Mouse (Mus musculus): Measurements from ENCODE around the gene Olfr73. TPM values are rescaled to one million over a fixed set of nuclear protein-coding genes. Genes with fewer than 3 reads are reported as not detected.
"Not testable (repeated sequence)": the region's sequence is repeated elsewhere in the genome, so short reads cannot be mapped to it uniquely, and the experiment has no call there.

Olfr73 gene
- total RNA-seq (2022) = not detected

- no peak for DNase-seq (ENCODE audit: low spot score in 2 of 2)
These were observed at the start of gene Olfr73 for GRCm38 (mm10) chr2:88037599-88037998. Gene Olfr73 (minus strand): TSS chr2:88037699.

GRCm38 (mm10) chr2:88071730-88072129 is 34.2 kb upstream of the Olfr73 start, which contains the start of gene Olfr1163:
Gene Olfr1163 (minus strand): TSS chr2:88071830.
- DNase-seq (ENCODE audit: low spot score in 2 of 2) = no peak

GRCm38 (mm10) chr2:88063587-88063986 is 26.1 kb upstream of the Olfr73 start:
- DNase-seq (ENCODE audit: low spot score in 2 of 2) = no peak

GRCm38 (mm10) chr2:88051029-88051428 is 13.5 kb upstream of the Olfr73 start, which contains the start of gene Olfr1162:
Gene Olfr1162 (minus strand): TSS chr2:88051129.
- no peak for DNase-seq (ENCODE audit: low spot score in 2 of 2)

GRCm38 (mm10) chr2:88022474-88022873 is 15.0 kb downstream of the Olfr73 start, which contains the start of gene Olfr1161:
Gene Olfr1161 (plus strand): TSS chr2:88022774.
- not testable (repeated sequence) for DNase-seq (ENCODE audit: low spot score in 2 of 2)

GRCm38 (mm10) chr2:88007515-88008318 is 29.8 kb downstream of the Olfr73 start, which contains the start of gene Olfr1160:
Gene Olfr1160 (minus strand): TSS chr2:88008268.
- no peak for DNase-seq (ENCODE audit: low spot score in 2 of 2)

GRCm38 (mm10) chr2:87989813-87990212 is 47.7 kb downstream of the Olfr73 start, which contains the start of gene Olfr1158:
Gene Olfr1158 (plus strand): TSS chr2:87990113.
- DNase-seq (ENCODE audit: low spot score in 2 of 2) = no peak

Other genes starting within 250 kb of the Olfr73 start
- gene Olfr1143, start 237.1 kb downstream of the Olfr73 start, total RNA-seq (2022) = not detected
- gene Olfr1145, start 227.9 kb downstream of the Olfr73 start, total RNA-seq (2022) = not detected
- gene Olfr1148, start 207.2 kb downstream of the Olfr73 start, total RNA-seq (2022) = not detected
- not detected for gene Olfr1150-ps1, start 193.7 kb downstream of the Olfr73 start, total RNA-seq (2022)
- not detected for gene Olfr1151, start 181.8 kb downstream of the Olfr73 start, total RNA-seq (2022)
- gene Olfr1152, start 171.2 kb downstream of the Olfr73 start, total RNA-seq (2022) = not detected
- gene Olfr1153, start 142.7 kb downstream of the Olfr73 start, total RNA-seq (2022) = not detected
- gene Olfr1154, start 132.5 kb downstream of the Olfr73 start, total RNA-seq (2022) = not detected
- gene Olfr1155, start 92.6 kb downstream of the Olfr73 start, total RNA-seq (2022) = not detected
- under 1 TPM in 3 of 4 experiments, not detected in 1; 0.14 to 0.23 (median 0.22) TPM for gene Olfr1156, start 84.6 kb downstream of the Olfr73 start, total RNA-seq (2022)
- gene Olfr1157, start 69.4 kb downstream of the Olfr73 start, total RNA-seq (2022) = not detected
- gene Olfr74, start 63.0 kb downstream of the Olfr73 start, total RNA-seq (2022) = not detected
- gene Olfr1158, start 47.6 kb downstream of the Olfr73 start, total RNA-seq (2022) = not detected
- gene Olfr1160, start 29.4 kb downstream of the Olfr73 start, total RNA-seq (2022) = not detected
- gene Olfr1161, start 14.9 kb downstream of the Olfr73 start, total RNA-seq (2022) = not detected
- gene Olfr1162, start 13.4 kb upstream of the Olfr73 start, total RNA-seq (2022) = not detected
- gene Olfr1163, start 34.1 kb upstream of the Olfr73 start, total RNA-seq (2022) = not detected
- not detected for gene Olfr1164, start 56.3 kb upstream of the Olfr73 start, total RNA-seq (2022)
- not detected for gene Olfr1166, start 90.6 kb upstream of the Olfr73 start, total RNA-seq (2022)
- gene Olfr1167, start 117.5 kb upstream of the Olfr73 start, total RNA-seq (2022) = not detected
- gene Olfr1168, start 144.2 kb upstream of the Olfr73 start, total RNA-seq (2022) = not detected
- gene Olfr1170, start 190.6 kb upstream of the Olfr73 start, total RNA-seq (2022) = not detected
- not detected for gene Olfr1173, start 242.2 kb upstream of the Olfr73 start, total RNA-seq (2022)

All from left cerebral cortex, adult 8-10 months (tissue).